Mouse (Mus musculus) kidney, embryonic 14.5 days (tissue): ENCODE data around the gene Gm11983. TPM values are rescaled to one million over a fixed set of nuclear protein-coding genes. Genes with fewer than 3 reads are reported as not detected.
"Not testable (repeated sequence)": the region's sequence is repeated elsewhere in the genome, so short reads cannot be mapped to it uniquely, and the experiment has no call there.

Experiments used
- ATAC-seq: fragments of 200-750 bp; cut with Nextera tagmentation; 2 replicates; pipeline ENCODE4 v1.8.0; 2017; ENCODE audit warnings: moderate number of reproducible peaks, mild to moderate bottlenecking, moderate TSS enrichment, moderate library complexity; ENCODE audit not compliant: low FRiP score, low TSS enrichment
- H3K27ac ChIP-seq: fragments of 300-500 bp; sonication (generic); 2 replicates; pipeline ENCODE4 v1.5.1; 2014; ENCODE audit warnings: low read depth, mild to moderate bottlenecking, low read length, moderate library complexity, mixed read lengths
- H3K27me3 ChIP-seq: fragments of 300-500 bp; sonication (generic); 2 replicates; pipeline ENCODE4 v1.6.1; 2014; ENCODE audit warnings: mild to moderate bottlenecking, low read length; ENCODE audit not compliant: control insufficient read depth, insufficient read depth
- H3K36me3 ChIP-seq: fragments of 300-500 bp; sonication (generic); 2 replicates; pipeline ENCODE4 v1.6.1; 2014; ENCODE audit warnings: low read length, mixed read lengths; ENCODE audit not compliant: control insufficient read depth, insufficient read depth
- H3K4me1 ChIP-seq: fragments of 300-500 bp; sonication (generic); 2 replicates; pipeline ENCODE4 v1.6.1; 2014; ENCODE audit warnings: low read length, mixed read lengths; ENCODE audit not compliant: control insufficient read depth, insufficient read depth
- H3K4me2 ChIP-seq: fragments of 300-500 bp; sonication (generic); replicated peaks from 2 replicates; pipeline ENCODE4 v1.6.1; 2014; ENCODE audit warnings: low read depth, mild to moderate bottlenecking, low read length
- H3K4me3 ChIP-seq: fragments of 300-500 bp; sonication (generic); 2 replicates; pipeline ENCODE4 v1.5.1; 2014; ENCODE audit warnings: mild to moderate bottlenecking, low read length
- H3K9ac ChIP-seq: fragments of 300-500 bp; sonication (generic); 2 replicates; pipeline ENCODE4 v1.6.1; 2014; ENCODE audit warnings: low read depth, mild to moderate bottlenecking, low read length, moderate library complexity
- H3K9me3 ChIP-seq: fragments of 300-500 bp; sonication (generic); 2 replicates; pipeline ENCODE4 v1.6.1; 2016; ENCODE audit warnings: low read length; ENCODE audit not compliant: control insufficient read depth
- WGBS: fragments of 180-500 bp; shearing (Covaris S2); extraction: QIAGEN DNeasy Blood & Tissue Kit; methylation state at CpG from one replicate; pipeline ENCODE4 v1.1.7; 2014; 5-methylcytosine and 5-hydroxymethylcytosine counted together
- polyA plus RNA-seq: library from polyadenylated mRNA; unstranded; fragments of >200 nt; fragmentation: Nextera tagmentation; extraction: Ambion mirVana; gene quantifications from 2 replicates; pipeline ENCODE4 v1.2.1, GENCODE M21; 2014

The Gm11983 gene
- polyA plus RNA-seq, 1 experiment from 2014 or later, result not detected

DNA sequence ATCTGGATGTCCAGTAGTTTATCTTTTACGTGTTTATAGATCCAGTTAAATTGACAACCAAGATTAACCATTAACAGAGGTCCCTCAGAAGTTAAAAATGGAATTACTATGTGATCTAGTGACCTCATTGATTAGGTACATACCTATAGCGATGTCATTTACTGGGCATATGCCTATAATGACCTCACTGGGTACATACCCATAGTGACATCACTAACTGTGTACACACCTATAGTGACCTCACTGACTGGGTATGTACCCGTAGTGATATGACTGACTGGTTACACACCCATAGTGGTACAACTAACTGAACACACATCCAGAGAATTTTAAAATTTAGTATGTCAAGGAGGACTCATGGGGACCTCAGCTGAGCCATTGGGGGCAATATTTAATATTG, 18.5 kb upstream of the Gm11983 start:
- Histone ChIP-seq H3K27ac (no peak overlapping the region), H3K27me3 (no peaks in the 10 kb centered on the region), H3K4me3 (no peak overlapping the region), H3K36me3 (no peaks in the 10 kb centered on the region), H3K9me3 (0 out of 2 replicates have a peak, but pooled peaks cover 4% of the 10 kb centered on the region), H3K9ac (no peak overlapping the region), H3K4me2 (no peak overlapping the region), H3K4me1 (no peaks in the 10 kb centered on the region)
- ATAC-seq, result no peak
- WGBS, result 87% methylated on average over 3 of the region's 3 CpGs

- not testable (repeated sequence) for H3K27ac ChIP-seq, H3K4me2 ChIP-seq, H3K36me3 ChIP-seq, H3K9me3 ChIP-seq, H3K27me3 ChIP-seq, ATAC-seq, H3K4me3 ChIP-seq, H3K9ac ChIP-seq, H3K4me1 ChIP-seq
- 84% methylated on average over 4 of the region's 4 CpGs for WGBS
Measured at GRCm38 (mm10) chr11:6853366-6853765, 15.9 kb upstream of the Gm11983 start.

- Histone ChIP-seq H3K27me3 (no peaks in the 10 kb centered on the region), H3K4me1 (no peaks in the 10 kb centered on the region), H3K4me2 (no peak overlapping the region), H3K9ac (no peak overlapping the region), H3K9me3 (no peaks in the 10 kb centered on the region), H3K36me3 (no peaks in the 10 kb centered on the region), H3K4me3 (no peak overlapping the region), H3K27ac (no peak overlapping the region)
- 86% methylated on average over 2 of the region's 2 CpGs for WGBS
- ATAC-seq, result no peak
Measured at GRCm38 (mm10) chr11:6843831-6844230, 6.4 kb upstream of the Gm11983 start.

DNA sequence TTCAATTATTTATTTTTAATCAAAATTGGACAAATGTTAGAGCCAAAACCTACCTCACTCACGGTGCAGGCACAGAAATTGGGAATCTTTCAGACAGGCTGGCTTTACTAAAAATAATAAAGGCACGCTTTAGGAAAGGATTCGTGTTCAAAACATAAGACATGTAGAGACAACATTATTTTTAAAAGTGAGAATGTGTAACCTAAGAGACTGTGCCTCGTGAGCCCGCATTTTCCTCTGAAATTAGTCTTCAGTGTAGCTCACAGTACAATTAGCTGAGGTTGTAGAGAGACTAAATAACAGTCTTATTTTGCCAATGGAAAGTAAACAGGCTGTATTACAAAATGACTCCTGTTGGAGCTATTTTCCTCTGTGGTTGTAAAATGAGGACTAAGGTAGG, 4.7 kb upstream of the Gm11983 start:
- H3K4me2 ChIP-seq, result no peak overlapping the region
- no peaks in the 10 kb centered on the region for H3K27me3 ChIP-seq
- no peaks in the 10 kb centered on the region for H3K4me1 ChIP-seq
- no peak for ATAC-seq
- H3K36me3 ChIP-seq, result no peaks in the 10 kb centered on the region
- no peaks in the 10 kb centered on the region for H3K9me3 ChIP-seq
- H3K9ac ChIP-seq, result no peak overlapping the region
- no peak overlapping the region for H3K27ac ChIP-seq
- no peak overlapping the region for H3K4me3 ChIP-seq
- 93% methylated on average over 5 of the region's 5 CpGs for WGBS

DNA sequence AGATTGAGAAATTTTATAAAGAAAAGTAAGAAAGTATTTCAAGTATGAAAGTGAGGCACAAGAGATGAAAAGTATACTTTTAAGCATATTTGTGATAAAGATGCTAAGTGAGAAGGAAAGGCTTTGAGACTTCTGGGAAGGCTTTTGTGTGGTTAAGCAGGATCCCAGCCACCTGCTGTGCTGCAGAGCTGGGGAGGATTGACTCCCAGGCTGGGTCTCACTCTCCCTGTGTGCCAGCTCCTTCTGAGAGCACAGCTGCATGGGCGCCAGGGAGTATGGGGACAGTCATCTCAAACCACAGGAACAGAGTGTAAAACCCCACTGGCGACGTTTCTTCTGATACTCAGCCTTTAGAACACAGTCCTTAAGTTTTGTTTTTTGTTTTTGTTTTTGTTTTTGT, 3.3 kb upstream of the Gm11983 start:
- Histone ChIP-seq H3K4me2 (no peak overlapping the region), H3K27me3 (no peaks in the 10 kb centered on the region), H3K4me3 (no peak overlapping the region), H3K27ac (no peak overlapping the region), H3K9ac (no peak overlapping the region), H3K9me3 (no peaks in the 10 kb centered on the region), H3K4me1 (no peaks in the 10 kb centered on the region), H3K36me3 (no peaks in the 10 kb centered on the region)
- WGBS, result 84% methylated on average over 3 of the region's 3 CpGs
- ATAC-seq, result no peak

- no peak overlapping the region for H3K4me3 ChIP-seq
- H3K27me3 ChIP-seq, result no peaks in the 10 kb centered on the region
- H3K4me2 ChIP-seq, result no peak overlapping the region
- no peaks in the 10 kb centered on the region for H3K4me1 ChIP-seq
- 71% methylated on average over 13 of the region's 13 CpGs for WGBS
- ATAC-seq, result no peak
- H3K36me3 ChIP-seq, result no peaks in the 10 kb centered on the region
- H3K27ac ChIP-seq, result no peak overlapping the region
- H3K9ac ChIP-seq, result no peak overlapping the region
- H3K9me3 ChIP-seq, result no peaks in the 10 kb centered on the region
Measured at GRCm38 (mm10) chr11:6834636-6835035, 2.8 kb downstream of the Gm11983 start.

- no peaks in the 10 kb centered on the region for H3K4me1 ChIP-seq
- ATAC-seq, result no peak
- H3K4me3 ChIP-seq, result no peak overlapping the region
- H3K27me3 ChIP-seq, result no peaks in the 10 kb centered on the region
- WGBS, result 92% methylated on average over 9 of the region's 9 CpGs
- no peak overlapping the region for H3K27ac ChIP-seq
- no peaks in the 10 kb centered on the region for H3K9me3 ChIP-seq
- H3K36me3 ChIP-seq, result no peaks in the 10 kb centered on the region
- H3K4me2 ChIP-seq, result no peak overlapping the region
- H3K9ac ChIP-seq, result no peak overlapping the region
Measured at GRCm38 (mm10) chr11:6833731-6834130, 3.7 kb downstream of the Gm11983 start.

DNA sequence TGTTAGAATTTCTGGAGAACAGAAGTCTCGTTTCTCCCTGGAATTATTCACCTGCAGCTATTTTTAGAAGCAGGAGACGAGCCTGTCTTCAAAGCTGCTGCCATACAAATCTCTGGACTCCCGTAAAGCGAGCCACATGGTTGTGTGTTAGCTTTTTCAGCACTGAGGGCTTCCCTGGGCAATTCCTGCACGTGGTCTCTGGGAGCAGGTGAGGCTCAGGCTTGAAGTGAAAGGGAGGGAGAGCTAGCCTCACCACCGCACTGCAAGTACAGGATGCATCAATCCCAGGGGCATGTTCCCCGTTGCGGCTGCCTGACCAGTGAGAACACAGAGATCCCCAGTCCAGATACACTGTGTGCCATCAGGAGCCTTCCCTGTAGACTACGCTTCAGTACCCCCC, 5.5 kb downstream of the Gm11983 start:
- H3K4me3 ChIP-seq, result no peak overlapping the region
- no peak overlapping the region for H3K27ac ChIP-seq
- 61% methylated on average over 9 of the region's 9 CpGs for WGBS

DNA sequence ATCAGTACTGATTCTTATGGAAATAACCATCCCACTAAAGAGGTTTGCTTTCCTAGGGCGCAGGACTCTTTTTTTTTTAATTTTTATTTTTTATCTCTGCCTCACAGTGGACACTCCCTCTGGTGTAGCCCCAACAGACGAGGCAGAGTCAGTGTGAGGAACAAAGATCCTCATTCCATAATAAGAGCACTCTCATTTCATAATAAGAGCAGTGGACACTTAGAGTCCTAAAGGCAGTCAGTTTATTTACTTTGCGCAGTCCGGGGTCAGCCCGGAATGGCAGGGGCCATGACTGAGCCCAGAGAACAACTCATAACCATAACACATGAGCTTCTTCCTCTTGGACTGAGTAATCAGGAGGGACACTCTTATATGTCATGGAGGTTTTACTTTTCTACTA, 9.3 kb downstream of the Gm11983 start:
- H3K9me3 ChIP-seq, result no peaks in the 10 kb centered on the region
- ATAC-seq, result no peak
- no peak overlapping the region for H3K4me2 ChIP-seq
- no peak overlapping the region for H3K27ac ChIP-seq
- no peak overlapping the region for H3K9ac ChIP-seq
- H3K27me3 ChIP-seq, result no peaks in the 10 kb centered on the region
- no peak overlapping the region for H3K4me3 ChIP-seq
- 53% methylated on average over 5 of the region's 5 CpGs for WGBS
- H3K4me1 ChIP-seq, result no peaks in the 10 kb centered on the region; the same call in 1 of the 2 replicates
- H3K36me3 ChIP-seq, result no peaks in the 10 kb centered on the region

More for the DNA sequence above, 5.5 kb downstream of the Gm11983 start:
- ATAC-seq, result no peak
- Histone ChIP-seq H3K36me3 (no peaks in the 10 kb centered on the region), H3K9ac (no peak overlapping the region), H3K27me3 (no peaks in the 10 kb centered on the region), H3K4me2 (no peak overlapping the region), H3K4me1 (no peaks in the 10 kb centered on the region), H3K9me3 (no peaks in the 10 kb centered on the region)

DNA sequence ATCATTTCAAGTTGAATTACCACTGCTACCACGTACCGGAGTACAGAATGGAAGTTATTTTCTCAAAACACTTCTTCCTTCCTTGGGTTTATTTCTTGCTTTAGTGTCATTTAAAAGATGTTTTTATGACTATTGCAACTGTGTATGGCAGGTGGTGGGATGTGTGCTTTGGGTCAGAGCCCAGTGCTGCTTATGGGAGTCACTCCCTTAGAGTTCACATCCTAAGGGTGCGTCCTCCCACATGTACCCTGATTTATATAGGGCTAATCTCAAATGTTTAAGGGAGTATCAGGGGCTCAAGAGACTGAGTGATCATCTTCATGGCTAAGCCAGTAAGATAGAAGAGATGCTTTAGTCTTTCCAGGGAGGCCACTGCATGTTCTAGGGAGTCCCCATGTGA, 11.3 kb downstream of the Gm11983 start:
- H3K27me3 ChIP-seq, result no peaks in the 10 kb centered on the region
- H3K4me2 ChIP-seq, result no peak overlapping the region
- peak; percentile 46; the same call in 1 of the 2 replicates for ATAC-seq
- H3K9me3 ChIP-seq, result no peaks in the 10 kb centered on the region
- H3K4me1 ChIP-seq, result no peaks in the 10 kb centered on the region; the same call in 1 of the 2 replicates
- WGBS, result 44% methylated on average over 3 of the region's 3 CpGs
- H3K4me3 ChIP-seq, result no peak overlapping the region
- H3K27ac ChIP-seq, result no peak overlapping the region
- H3K9ac ChIP-seq, result no peak overlapping the region
- H3K36me3 ChIP-seq, result no peaks in the 10 kb centered on the region
